Mouse (Mus musculus) brain, adult 10 weeks (tissue): ENCODE data around the gene Gm3667. TPM values are rescaled to one million over a fixed set of nuclear protein-coding genes. Genes with fewer than 3 reads are reported as not detected.

Experiments
- polyA plus RNA-seq: library from polyadenylated mRNA; stranded (reverse); fragments of 350-450 nt; fragmentation: Illumina TruSeq; extraction: RNeasy Lipid Tissue Mini Kit (QIAGEN cat#74804); gene quantifications from one replicate; pipeline ENCODE4 v1.2.3, GENCODE M21; 2015; ENCODE audit warnings: low read depth, low replicate concordance

The Gm3667 gene
- polyA plus RNA-seq: 4.0 TPM

DNA sequence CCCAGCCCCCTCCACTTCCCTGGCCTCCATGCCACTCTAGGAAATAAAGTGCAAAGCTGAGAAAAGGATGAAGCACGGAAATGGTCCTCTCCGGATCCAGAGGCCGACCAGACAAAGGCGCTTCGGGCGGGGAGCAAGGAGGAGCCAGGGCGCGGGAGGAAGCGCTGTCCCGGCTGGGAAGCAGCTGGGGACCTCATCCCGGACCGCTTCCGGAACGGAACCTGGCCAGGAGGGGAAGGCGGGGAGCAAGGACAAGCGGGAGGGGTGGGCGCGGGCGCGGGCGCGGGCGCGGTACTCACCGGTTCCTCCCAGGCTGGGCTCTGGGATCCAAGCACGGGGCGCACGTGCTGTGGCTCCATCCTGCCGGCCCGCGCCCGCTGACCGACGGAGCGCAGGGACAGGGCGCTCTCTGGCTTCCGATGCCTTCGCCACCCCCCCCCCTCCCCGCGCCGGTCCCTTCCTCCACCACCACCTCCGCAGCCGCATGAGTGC lies at the start of gene Gm3667:
Gm3667 (minus strand) TSS at position 442 of the 492 bp plus-strand sequence.

DNA sequence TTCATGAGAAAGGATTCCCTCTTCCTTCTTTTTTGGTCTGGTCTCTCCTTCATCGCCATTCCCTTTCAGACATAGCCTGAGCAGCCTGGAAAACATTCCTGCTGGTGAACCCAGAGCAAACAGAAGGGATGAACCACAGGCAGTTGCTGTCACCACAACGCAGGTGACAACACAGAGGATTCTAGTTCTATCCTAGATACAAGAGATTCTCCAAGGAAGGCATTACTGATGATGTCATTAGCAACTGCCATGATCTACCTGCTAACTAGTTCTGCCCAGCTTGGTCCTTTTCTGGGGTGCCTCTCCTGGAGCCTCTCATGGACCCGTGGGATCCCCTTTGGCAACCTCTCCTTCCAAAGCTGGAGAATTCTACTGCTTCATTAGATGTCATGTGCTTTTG lies 49.6 kb downstream of the Gm3667 start, which contains the start of gene Gm3642:
Gm3642 (minus strand) TSS at position 101 of the 400 bp plus-strand sequence.

Other genes with a start within 250 kb of the Gm3667 start
- not detected for gene Gm10251, start 205.8 kb downstream of the Gm3667 start, polyA plus RNA-seq
- not detected for gene Gm8050, start 169.7 kb downstream of the Gm3667 start, polyA plus RNA-seq
- gene Gm3636, start 147.6 kb downstream of the Gm3667 start, polyA plus RNA-seq: 8.3 TPM
- not detected for gene Gm8362, start 115.6 kb downstream of the Gm3667 start, polyA plus RNA-seq
- not detected for gene Gm3642, start 49.7 kb downstream of the Gm3667 start, polyA plus RNA-seq
- gene Gm6356, start 83.9 kb upstream of the Gm3667 start, polyA plus RNA-seq: not detected
- gene Gm10406, start 137.5 kb upstream of the Gm3667 start, polyA plus RNA-seq: 0.82 TPM
- gene Gm3685, start 155.0 kb upstream of the Gm3667 start, polyA plus RNA-seq: not detected
- gene Gm3696, start 210.7 kb upstream of the Gm3667 start, polyA plus RNA-seq: 5.1 TPM
- gene Gm6676, start 235.4 kb upstream of the Gm3667 start, polyA plus RNA-seq: not detected